Mouse (Mus musculus): ENCODE data around the gene Upk3b.

GRCm38 (mm10) chr5:136016014-136016876 is 22.1 kb upstream of the Upk3b start:
- TF ChIP-seq CTCF (IDR thresholded peaks at IDR 0.05; ENCODE audit: low read depth) (no peak), EP300 (IDR thresholded peaks at IDR 0.05; ENCODE audit: low read depth) (no peak)
